Mouse (Mus musculus) megakaryocyte, adult 5-6 weeks (primary cell): Measurements from ENCODE around the gene C2cd6. TPM values are rescaled to one million over a fixed set of nuclear protein-coding genes. Genes with fewer than 3 reads are reported as not detected.

Source experiments
- ATAC-seq: 2 replicates; pipeline ENCODE4 v1.8.0; 2016; ENCODE audit warnings: mild to moderate bottlenecking, inconsistent platforms; ENCODE audit not compliant: poor library complexity, severe bottlenecking
- total RNA-seq, 2 experiments: library from RNA; stranded (forward) in 1 of 2; stranded (reverse) in 1 of 2; fragments of 153-499, 151-499 nt in 1 of 2; fragments of 221-1000, 200-1000 nt in 1 of 2; gene quantifications; 2 replicates each; pipeline versions ENCODE4 v1.2.3 to v1.2.4; 2015 to 2017

C2cd6 gene
- total RNA-seq (2015) (not detected in 2 replicates), total RNA-seq (2017) (not detected in 2 replicates)

- no peak for ATAC-seq
These were observed at the start of gene C2cd6 for GRCm38 (mm10) chr1:59094705-59095104. TSS of gene C2cd6 (minus strand) at chr1:59094900.

GRCm38 (mm10) chr1:59142809-59143208 is 48.1 kb upstream of the C2cd6 start:
- ATAC-seq, result peak; percentile 91

- no peak for ATAC-seq
These were observed 39.7 kb upstream of the C2cd6 start for GRCm38 (mm10) chr1:59134419-59134818.

- no peak for ATAC-seq
These were observed 34.2 kb upstream of the C2cd6 start for GRCm38 (mm10) chr1:59128879-59129278.

- no peak for ATAC-seq
These were observed 30.9 kb upstream of the C2cd6 start for GRCm38 (mm10) chr1:59125558-59125957.

GRCm38 (mm10) chr1:59119720-59120457 is 25.2 kb upstream of the C2cd6 start, which contains the start of gene Tmem237:
TSS of gene Tmem237 (minus strand) at chr1:59120408.
- peak; percentile 95 for ATAC-seq

GRCm38 (mm10) chr1:59110524-59110923 is 15.8 kb upstream of the C2cd6 start:
- ATAC-seq, result no peak

- ATAC-seq, result no peak
These were observed 7.4 kb upstream of the C2cd6 start for GRCm38 (mm10) chr1:59102071-59102470.

GRCm38 (mm10) chr1:59101020-59101419 is 6.3 kb upstream of the C2cd6 start:
- ATAC-seq, result no peak

GRCm38 (mm10) chr1:59070867-59071266 is 23.8 kb downstream of the C2cd6 start:
- ATAC-seq, result no peak

GRCm38 (mm10) chr1:59067976-59068375 is 26.7 kb downstream of the C2cd6 start:
- no peak for ATAC-seq

- ATAC-seq, result no peak
These were observed 31.0 kb downstream of the C2cd6 start for GRCm38 (mm10) chr1:59063697-59064096.

GRCm38 (mm10) chr1:59056955-59057354 is 37.7 kb downstream of the C2cd6 start:
- ATAC-seq, result no peak

GRCm38 (mm10) chr1:59051306-59051705 is 43.4 kb downstream of the C2cd6 start:
- ATAC-seq, result no peak

GRCm38 (mm10) chr1:59037723-59038122 is 57.0 kb downstream of the C2cd6 start:
- ATAC-seq, result no peak

GRCm38 (mm10) chr1:59021556-59021955 is 73.1 kb downstream of the C2cd6 start:
- ATAC-seq, result no peak

GRCm38 (mm10) chr1:59009250-59009649 is 85.5 kb downstream of the C2cd6 start:
- ATAC-seq, result no peak

Other genes with a start within 250 kb of the C2cd6 start
- 24.1 and 29.6 TPM in 2 replicates for gene Trak2, start 121.5 kb downstream of the C2cd6 start, total RNA-seq (2015)
- 22.2 and 32.9 TPM in 2 replicates for gene Trak2, start 121.5 kb downstream of the C2cd6 start, total RNA-seq (2017)
- 18.5 and 19.1 TPM in 2 replicates for gene Stradb, start 121.4 kb downstream of the C2cd6 start, total RNA-seq (2015)
- gene Stradb, start 121.4 kb downstream of the C2cd6 start, total RNA-seq (2017), result 8.3 and 8.6 TPM in 2 replicates
- 2.4 and 5.8 TPM in 2 replicates for gene Tmem237, start 25.5 kb upstream of the C2cd6 start, total RNA-seq (2015)
- 7.2 and 11.0 TPM in 2 replicates for gene Tmem237, start 25.5 kb upstream of the C2cd6 start, total RNA-seq (2017)
- gene Mpp4, start 68.5 kb upstream of the C2cd6 start, total RNA-seq (2015), result 0.11 TPM in 1 of 2 replicates, not detected in the other
- not detected in 2 replicates for gene Mpp4, start 68.5 kb upstream of the C2cd6 start, total RNA-seq (2017)
- gene Als2, start 142.3 kb upstream of the C2cd6 start, total RNA-seq (2015), result 2.1 and 3.1 TPM in 2 replicates
- gene Als2, start 142.3 kb upstream of the C2cd6 start, total RNA-seq (2017), result 4.8 and 5.1 TPM in 2 replicates
- not detected in 2 replicates for gene Cdk15, start 162.0 kb upstream of the C2cd6 start, total RNA-seq (2015)
- gene Cdk15, start 162.0 kb upstream of the C2cd6 start, total RNA-seq (2017), result not detected in 2 replicates